Mouse (Mus musculus) stomach, postnatal 0 days (tissue): ENCODE measurements at regions not wholly inside any gene's neighbourhood (a gene's known extent, or its start where the extent isn't known, plus 50 kb on each side); places are given as distances from the start of the nearest gene placed in this dataset.

Experiments used
- CTCF ChIP-seq: IDR thresholded peaks from 2 replicates; pipeline ENCODE4 v1.5.1; 2016; ENCODE audit warnings: antibody characterized with exemption, low read depth, mild to moderate bottlenecking, moderate library complexity
- EP300 ChIP-seq: optimal IDR thresholded peaks from 2 replicates; pipeline ENCODE3; 2016; ENCODE audit warnings: antibody characterized with exemption

- TF ChIP-seq CTCF (no peak), EP300 (no peak)
Measured at GRCm38 (mm10) chr4:23758005-23758404, 738.2 kb upstream of the Mms22l start.
